Mouse (Mus musculus) CH12.LX (cell line): ENCODE data around the gene Hoxa9. TPM values are rescaled to one million over a fixed set of nuclear protein-coding genes. Genes with fewer than 3 reads are reported as not detected.

Experiments
- DNase-seq: peaks from one replicate; pipeline ENCODE4 v3.0.0-alpha.2; 2013; ENCODE audit errors: extremely low read depth
- H3K27ac ChIP-seq: 2 replicates; pipeline ENCODE4 v1.5.1; 2012; ENCODE audit warnings: low read depth, mild to moderate bottlenecking, control low read depth, moderate library complexity; ENCODE audit not compliant: insufficient read depth
- H3K27me3 ChIP-seq: replicated peaks from 2 replicates; pipeline ENCODE3; 2012; ENCODE audit warnings: inconsistent platforms
- H3K36me3 ChIP-seq, 2 experiments: replicated peaks in 1 of 2; 2 replicates each; pipeline versions ENCODE3 to v1.6.1; 2012; ENCODE audit warnings: inconsistent platforms in 1 of 2, low read length in 1 of 2, mild to moderate bottlenecking in 1 of 2, mixed read lengths in 1 of 2, moderate library complexity in 1 of 2; ENCODE audit not compliant: control insufficient read depth in 1 of 2, insufficient read depth in 1 of 2
- H3K4me1 ChIP-seq, 2 experiments: 2 replicates each; pipeline ENCODE4 v1.6.1; 2012; ENCODE audit warnings: inconsistent platforms in 1 of 2, moderate library complexity in 1 of 2; ENCODE audit not compliant: insufficient read depth in 2 of 2, control insufficient read depth in 1 of 2
- H3K4me2 ChIP-seq: 2 replicates; pipeline ENCODE4 v1.6.1; 2012; ENCODE audit warnings: low read depth, mild to moderate bottlenecking, control low read depth; ENCODE audit not compliant: poor library complexity, insufficient read depth, severe bottlenecking
- H3K4me3 ChIP-seq, 3 experiments: fragments of 150-350 bp in 1 of 3; sonication (generic) in 1 of 3; replicated peaks in 1 of 3; 2 replicates each; pipeline versions ENCODE3 to v1.5.1; 2011 to 2012; ENCODE audit warnings: low read depth in 2 of 3, low read length in 2 of 3, mild to moderate bottlenecking in 2 of 3, moderate library complexity in 2 of 3, control low read depth in 1 of 3, improper control_type of control experiment in 1 of 3, inconsistent platforms in 1 of 3, mixed read lengths in 1 of 3; ENCODE audit not compliant: poor library complexity in 1 of 3
- H3K79me2 ChIP-seq: replicated peaks from 2 replicates; pipeline ENCODE4 v1.6.1; 2012; ENCODE audit warnings: mild to moderate bottlenecking, moderate library complexity; ENCODE audit not compliant: control insufficient read depth, poor library complexity, insufficient read depth, severe bottlenecking; ENCODE audit errors: extremely low read depth
- H3K9ac ChIP-seq: 2 replicates; pipeline ENCODE4 v1.6.1; 2012; ENCODE audit warnings: low read depth, mild to moderate bottlenecking, control low read depth, moderate library complexity; ENCODE audit not compliant: insufficient read depth
- H3K9me3 ChIP-seq: replicated peaks from 2 replicates; pipeline ENCODE3; 2012; ENCODE audit warnings: low read length, inconsistent platforms, mixed read lengths
- CHD1 ChIP-seq: IDR thresholded peaks from 2 replicates; pipeline ENCODE4 v1.6.1; 2012; ENCODE audit warnings: low read depth, low read length, improper control_type of control experiment, inconsistent platforms
- CHD2 ChIP-seq: IDR thresholded peaks from 2 replicates; pipeline ENCODE4 v1.6.1; 2011; ENCODE audit warnings: low read length, improper control_type of control experiment
- CTCF ChIP-seq, 2 experiments: IDR thresholded peaks in 1 of 2; conservative IDR thresholded peaks in 1 of 2; 2 replicates each; pipeline ENCODE4 v1.5.1; 2011 to 2012; ENCODE audit warnings: low read depth in 2 of 2, low read length in 2 of 2, improper control_type of control experiment in 1 of 2, inconsistent platforms in 1 of 2, mild to moderate bottlenecking in 1 of 2, moderate library complexity in 1 of 2
- E2F4 ChIP-seq: IDR thresholded peaks from 2 replicates; pipeline ENCODE4 v1.6.1; 2011; ENCODE audit warnings: low read depth, low read length, improper control_type of control experiment; ENCODE audit not compliant: insufficient replicate concordance
- ELF1 ChIP-seq: IDR thresholded peaks from 2 replicates; pipeline ENCODE4 v1.6.1; 2014; ENCODE audit warnings: low read depth, mild to moderate bottlenecking, inconsistent platforms, low read length, improper control_type of control experiment
- ETS1 ChIP-seq: conservative IDR thresholded peaks from 2 replicates; pipeline ENCODE4 v1.6.1; 2012; ENCODE audit warnings: low read depth, mild to moderate bottlenecking, inconsistent platforms, low read length, improper control_type of control experiment, moderate library complexity
- GABPA ChIP-seq: IDR thresholded peaks from 2 replicates; pipeline ENCODE4 v1.6.1; 2012; ENCODE audit warnings: low read depth, low read length, improper control_type of control experiment, inconsistent platforms; ENCODE audit not compliant: insufficient replicate concordance
- HCFC1 ChIP-seq: IDR thresholded peaks from 2 replicates; pipeline ENCODE4 v1.6.1; 2012; ENCODE audit warnings: low read depth, mild to moderate bottlenecking, inconsistent platforms, low read length, improper control_type of control experiment
- JUND ChIP-seq: conservative IDR thresholded peaks from 2 replicates; pipeline ENCODE4 v1.6.1; 2011; ENCODE audit warnings: low read depth, low read length, improper control_type of control experiment
- KAT2A ChIP-seq: IDR thresholded peaks from 2 replicates; pipeline ENCODE4 v1.6.1; 2012; ENCODE audit warnings: low read length, improper control_type of control experiment, inconsistent platforms; ENCODE audit not compliant: insufficient replicate concordance
- MAZ ChIP-seq: IDR thresholded peaks from 2 replicates; pipeline ENCODE4 v1.6.1; 2012; ENCODE audit warnings: low read depth, mild to moderate bottlenecking, inconsistent platforms, low read length, improper control_type of control experiment, moderate library complexity
- MXI1 ChIP-seq: IDR thresholded peaks from 2 replicates; pipeline ENCODE4 v1.6.1; 2011; ENCODE audit warnings: mild to moderate bottlenecking, low read depth, low read length, improper control_type of control experiment
- NRF1 ChIP-seq: IDR thresholded peaks from 2 replicates; pipeline ENCODE4 v1.6.1; 2014; ENCODE audit warnings: low read depth, mild to moderate bottlenecking, inconsistent platforms, low read length, improper control_type of control experiment, moderate library complexity
- PAX5 ChIP-seq: IDR thresholded peaks from 2 replicates; pipeline ENCODE4 v1.6.1; 2012; ENCODE audit warnings: low read length, inconsistent platforms, mixed read lengths
- POLR2A ChIP-seq: IDR thresholded peaks from 2 replicates; pipeline ENCODE4 v1.6.1; 2011; ENCODE audit warnings: low read depth, mild to moderate bottlenecking, improper control_type of control experiment, low read length
- POLR2AphosphoS2 ChIP-seq: IDR thresholded peaks from 2 replicates; pipeline ENCODE4 v1.6.1; 2011; ENCODE audit warnings: low read depth, low read length, improper control_type of control experiment
- RCOR1 ChIP-seq: conservative IDR thresholded peaks from 2 replicates; pipeline ENCODE4 v1.6.1; 2012; ENCODE audit warnings: low read depth, mild to moderate bottlenecking, inconsistent platforms, low read length, improper control_type of control experiment
- SIN3A ChIP-seq: IDR thresholded peaks from 2 replicates; pipeline ENCODE4 v1.6.1; 2012; ENCODE audit warnings: low read length, improper control_type of control experiment, inconsistent platforms
- TCF12 ChIP-seq: IDR thresholded peaks from 2 replicates; pipeline ENCODE4 v1.6.1; 2014; ENCODE audit warnings: low read depth, mild to moderate bottlenecking, inconsistent platforms, low read length, improper control_type of control experiment
- UBTF ChIP-seq: IDR thresholded peaks from 2 replicates; pipeline ENCODE4 v1.6.1; 2012; ENCODE audit warnings: low read depth, mild to moderate bottlenecking, inconsistent platforms, low read length, improper control_type of control experiment, moderate library complexity
- USF2 ChIP-seq: conservative IDR thresholded peaks from 2 replicates; pipeline ENCODE4 v1.6.1; 2011; ENCODE audit warnings: low read depth, low read length, improper control_type of control experiment
- ZC3H11A ChIP-seq: IDR thresholded peaks from 2 replicates; pipeline ENCODE4 v1.6.1; 2012; ENCODE audit warnings: low read depth, mild to moderate bottlenecking, inconsistent platforms, low read length, improper control_type of control experiment
- dilution Hi-C: fragments of 300-500 bp; cut with MboI; formaldehyde crosslinking; loops from 2 replicates; pipeline ENCODE4 v1.14.3; 2020; ENCODE audit warnings: low sequenced_read_pairs; ENCODE audit not compliant: extremely low pct_unique_long_range_greater_than_20kb, extremely low pct_ligation_motif_present
- in situ Hi-C: fragments of 300-500 bp; cut with MboI; formaldehyde crosslinking; loops from 3 replicates; pipeline ENCODE4 v1.14.3; 2019; ENCODE audit warnings: low sequenced_read_pairs, low pct_ligation_motif_present, low pct_unique_long_range_greater_than_20kb, mixed read lengths
- polyA plus RNA-seq: library from polyadenylated mRNA; unstranded; fragments of >175 nt; gene quantifications from 2 replicates; pipeline ENCODE4 v1.2.1, GENCODE M21; 2012; ENCODE audit warnings: low read depth; ENCODE audit not compliant: insufficient read length
- total RNA-seq, 2 experiments: library from RNA; depleted of rRNA; stranded (reverse); fragments of 300-350 nt in 1 of 2; fragments of >200 nt in 1 of 2; gene quantifications; 2 replicates each; pipeline ENCODE4 v1.2.3; 2012 to 2014

Hoxa9 gene
- total and polyA plus RNA-seq, 3 experiments = 0.30 to 0.47 (median 0.30) TPM

DNA sequence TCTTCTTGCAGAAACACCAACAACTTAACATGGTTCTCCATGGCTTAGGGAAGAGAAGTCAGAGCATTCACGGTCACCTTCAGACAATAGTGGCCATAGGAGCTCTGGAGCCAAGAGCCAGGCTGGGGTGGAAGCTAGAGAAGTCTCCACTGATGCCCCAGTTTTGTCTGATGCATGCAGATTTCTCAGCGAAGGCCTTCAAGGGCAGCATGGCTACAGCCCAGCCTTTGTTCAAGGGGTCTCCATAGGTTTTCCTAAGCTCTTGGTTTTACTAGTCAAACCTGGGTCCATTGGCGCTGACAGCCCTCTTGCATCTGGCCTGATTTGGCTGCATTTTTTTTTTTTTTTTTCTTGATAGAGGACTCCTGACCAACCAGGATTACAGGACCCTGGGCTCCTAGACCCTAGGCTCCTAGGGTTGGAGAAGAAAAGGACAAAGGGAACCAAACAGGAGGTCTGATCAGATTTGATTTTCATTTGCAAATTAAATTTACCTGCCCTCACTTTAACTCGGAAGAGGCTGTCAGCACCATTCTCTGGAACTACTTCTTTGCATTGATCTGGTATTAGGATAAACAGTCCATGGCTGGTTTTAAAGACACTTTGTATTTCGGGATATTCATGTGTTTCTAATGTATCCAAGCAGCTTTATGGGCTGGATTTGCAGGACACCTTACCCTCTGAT is 33.4 kb upstream of the Hoxa9 start:
- Histone ChIP-seq H3K27ac (no peak overlapping the region), H3K79me2 (no peaks in the 10 kb centered on the region), H3K9me3 (peaks cover 5% of the 10 kb centered on the region), H3K9ac (no peak overlapping the region), H3K36me3 (no peaks in the 10 kb centered on the region), H3K4me1 (peaks cover 0 to 4% of the 10 kb centered on the region in 2 experiments; a peak in 1 of 4 replicates), H3K27me3 (peaks cover 21% of the 10 kb centered on the region), H3K4me2 (no peak overlapping the region), H3K4me3 (no peak overlapping the region)
- TF ChIP-seq UBTF = no peak
- TF ChIP-seq KAT2A = no peak
- TF ChIP-seq PAX5 = no peak
- no peak for TF ChIP-seq TCF12
- TF ChIP-seq CHD2 = no peak
- no peak for TF ChIP-seq SIN3A
- no peak for TF ChIP-seq JUND
- no peak for TF ChIP-seq RCOR1
- no peak for TF ChIP-seq USF2
- TF ChIP-seq POLR2A = no peak
- no peak for TF ChIP-seq NRF1
- TF ChIP-seq MAZ = no peak
- TF ChIP-seq HCFC1 = no peak
- TF ChIP-seq E2F4 = no peak
- TF ChIP-seq MXI1 = no peak
- TF ChIP-seq GABPA = no peak
- in situ Hi-C loops = loop anchor here (10.0 to 25.0 kb wide), 2 partner anchors 571 to 648 kb away; no protein-coding TSS in a partner anchor
- dilution Hi-C loops = no loop called here
- DNase-seq = no peak

DNA sequence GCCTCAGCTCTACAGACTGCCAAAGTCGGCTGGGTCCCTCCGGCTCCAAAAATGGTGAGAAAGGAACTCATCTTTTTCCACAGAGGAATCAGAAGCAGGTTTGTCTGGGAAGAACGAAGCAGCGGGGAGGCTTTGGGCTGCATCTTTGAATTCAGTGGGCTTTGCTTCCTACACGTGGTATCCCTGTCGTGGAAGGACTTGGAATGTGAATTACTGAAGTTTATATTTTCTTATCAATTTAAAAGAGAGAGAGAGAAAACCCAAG is 32.4 kb upstream of the Hoxa9 start:
- no peak overlapping the region for H3K4me2 ChIP-seq
- no peaks in the 10 kb centered on the region for H3K36me3 ChIP-seq
- no peaks in the 10 kb centered on the region for H3K79me2 ChIP-seq
- in situ Hi-C loops = loop anchor here (10.0 to 25.0 kb wide), 2 partner anchors 572 to 649 kb away; no protein-coding TSS in a partner anchor
- no peak for TF ChIP-seq ZC3H11A
- no peak for TF ChIP-seq ELF1
- TF ChIP-seq E2F4 = no peak
- TF ChIP-seq CHD2 = no peak
- no peak for TF ChIP-seq SIN3A
- TF ChIP-seq JUND = no peak
- no peak for TF ChIP-seq UBTF
- TF ChIP-seq RCOR1 = no peak
- no peak for TF ChIP-seq ETS1
- no peak for TF ChIP-seq CHD1
- no peak for TF ChIP-seq MXI1
- no peak for TF ChIP-seq POLR2AphosphoS2
- TF ChIP-seq CTCF (conservative IDR thresholded peaks at IDR 0.05 in 1 of 2, IDR thresholded peaks at IDR 0.05 in 1 of 2; ENCODE audit: low read depth in 2 of 2, low read length in 2 of 2) = no peak
- no peak for TF ChIP-seq USF2
- TF ChIP-seq, all 38 proteins: peak for 0
- no peak for DNase-seq
- Histone ChIP-seq H3K4me1 (no peaks in the 10 kb centered on the region), H3K4me3 (no peak overlapping the region), H3K27ac (no peak overlapping the region), H3K9me3 (peaks cover 5% of the 10 kb centered on the region), H3K9ac (no peak overlapping the region), H3K27me3 (peaks cover 23% of the 10 kb centered on the region)
- dilution Hi-C loops = no loop called here
